Mouse (Mus musculus) heart, embryonic 14.5 days (tissue): ENCODE results near the gene Henmt1. TPM values are rescaled to one million over a fixed set of nuclear protein-coding genes. Genes with fewer than 3 reads are reported as not detected.
A peak's percentile ranks its signal among the peaks of the same experiment; 100 is the strongest.

Source experiments
- ATAC-seq: fragments of 200-750 bp; cut with Nextera tagmentation; 2 replicates; pipeline ENCODE4 v1.8.0; 2017; ENCODE audit warnings: low read depth, moderate TSS enrichment; ENCODE audit not compliant: insufficient number of reproducible peaks, insufficient read depth, low FRiP score
- H3K27ac ChIP-seq, 2 experiments: fragments of 200-500 bp in 1 of 2; fragments of 300-500 bp in 1 of 2; sonication (generic) in 1 of 2; replicated peaks in 1 of 2; 2 replicates each; pipeline ENCODE4 v1.5.1; 2012 to 2014; ENCODE audit warnings: low read depth in 2 of 2, low read length in 2 of 2, control low read depth in 1 of 2, mild to moderate bottlenecking in 1 of 2, mixed read lengths in 1 of 2; ENCODE audit not compliant: control insufficient read depth in 1 of 2, insufficient read depth in 1 of 2
- H3K27me3 ChIP-seq: fragments of 300-500 bp; sonication (generic); 2 replicates; pipeline ENCODE4 v1.6.1; 2014; ENCODE audit warnings: mild to moderate bottlenecking, low read length, control low read depth; ENCODE audit not compliant: control insufficient read depth, insufficient read depth
- H3K36me3 ChIP-seq: fragments of 300-500 bp; sonication (generic); 2 replicates; pipeline ENCODE4 v1.6.1; 2014; ENCODE audit warnings: mild to moderate bottlenecking, control low read depth, low read length, mixed read lengths; ENCODE audit not compliant: control insufficient read depth, insufficient read depth
- H3K4me1 ChIP-seq, 2 experiments: fragments of 200-500 bp in 1 of 2; fragments of 300-500 bp in 1 of 2; sonication (generic) in 1 of 2; 2 replicates each; pipeline ENCODE4 v1.6.1; 2012 to 2014; ENCODE audit warnings: low read length in 2 of 2, control low read depth in 1 of 2, mixed read lengths in 1 of 2; ENCODE audit not compliant: control insufficient read depth in 2 of 2, insufficient read depth in 2 of 2
- H3K4me2 ChIP-seq: fragments of 300-500 bp; sonication (generic); 2 replicates; pipeline ENCODE4 v1.6.1; 2014; ENCODE audit warnings: mild to moderate bottlenecking, low read length
- H3K4me3 ChIP-seq, 2 experiments: fragments of 200-500 bp in 1 of 2; fragments of 300-500 bp in 1 of 2; sonication (generic) in 1 of 2; 2 replicates each; pipeline ENCODE4 v1.5.1; 2012 to 2014; ENCODE audit warnings: low read length in 2 of 2, mild to moderate bottlenecking in 2 of 2, control low read depth in 1 of 2, low read depth in 1 of 2, moderate library complexity in 1 of 2; ENCODE audit not compliant: control insufficient read depth in 1 of 2, insufficient read depth in 1 of 2
- H3K9ac ChIP-seq: fragments of 300-500 bp; sonication (generic); 2 replicates; pipeline ENCODE4 v1.6.1; 2014; ENCODE audit warnings: mild to moderate bottlenecking, low read length
- H3K9me3 ChIP-seq: fragments of 300-500 bp; sonication (generic); 2 replicates; pipeline ENCODE4 v1.6.1; 2016; ENCODE audit warnings: low read length, control low read depth; ENCODE audit not compliant: control insufficient read depth
- WGBS: fragments of 180-500 bp; shearing (Covaris S2); extraction: QIAGEN DNeasy Blood & Tissue Kit; methylation state at CpG from one replicate; pipeline ENCODE4 v1.1.7; 2014; 5-methylcytosine and 5-hydroxymethylcytosine counted together
- polyA plus RNA-seq: library from polyadenylated mRNA; unstranded; fragments of >200 nt; fragmentation: Nextera tagmentation; extraction: Ambion mirVana; gene quantifications from 2 replicates; pipeline ENCODE4 v1.2.1, GENCODE M21; 2014

The Henmt1 gene
- not detected in 2 replicates for polyA plus RNA-seq

- Histone ChIP-seq H3K9ac (no peak within 1 kb of the TSS), H3K4me2 (peak within 1 kb of the TSS; percentile 70)
- WGBS = 81% methylated on average over 5 of the region's 5 CpGs
These were observed at the start of gene Henmt1 for GRCm38 (mm10) chr3:108939573-108939972. Gene Henmt1 (plus strand): TSS chr3:108939873.

GRCm38 (mm10) chr3:108889908-108890307 lies 49.8 kb upstream of the Henmt1 start, which contains the start of gene Fndc7:
Gene Fndc7 (minus strand): TSS chr3:108890008.
- Histone ChIP-seq H3K4me1 (peaks cover 7 to 22% of the 10 kb centered on the region in 2 experiments), H3K4me3 (no peak within 1 kb of the TSS), H3K27me3 (no peaks in the 10 kb centered on the region), H3K27ac (no peak within 1 kb of the TSS), H3K9ac (no peak within 1 kb of the TSS), H3K9me3 (no peaks in the 10 kb centered on the region), H3K4me2 (no peak within 1 kb of the TSS), H3K36me3 (no peaks in the 10 kb centered on the region)
- WGBS = 84% methylated on average over 1 of the region's 1 CpGs
- no peak for ATAC-seq

More at GRCm38 (mm10) chr3:108939573-108939972, at the start of gene Henmt1:
- peak within 1 kb of the TSS; percentile 23 to 34 for H3K4me3 ChIP-seq
- H3K36me3 ChIP-seq = no peaks in the 10 kb centered on the region
- no peak within 1 kb of the TSS for H3K27ac ChIP-seq
- no peaks in the 10 kb centered on the region for H3K27me3 ChIP-seq
- no peaks in the 10 kb centered on the region for H3K9me3 ChIP-seq
- peaks cover 0 to 3% of the 10 kb centered on the region in 2 experiments; a peak in 1 of 4 replicates for H3K4me1 ChIP-seq
- no peak for ATAC-seq

- H3K9me3 ChIP-seq = no peaks in the 10 kb centered on the region
- H3K27me3 ChIP-seq = no peaks in the 10 kb centered on the region
- ATAC-seq = no peak
- H3K4me2 ChIP-seq = no peak overlapping the region
- H3K36me3 ChIP-seq = no peaks in the 10 kb centered on the region
- H3K9ac ChIP-seq = no peak overlapping the region
- peaks cover 0 to 2% of the 10 kb centered on the region in 2 experiments; a peak in 2 of 4 replicates for H3K4me1 ChIP-seq
- no peak overlapping the region for H3K4me3 ChIP-seq
- no peak overlapping the region for H3K27ac ChIP-seq
- WGBS = 76% methylated on average over 1 of the region's 1 CpGs
These were observed 47.6 kb upstream of the Henmt1 start for GRCm38 (mm10) chr3:108892080-108892479.

- no peak overlapping the region for H3K9ac ChIP-seq
- no peak for ATAC-seq
- H3K27ac ChIP-seq = no peak overlapping the region
- no peaks in the 10 kb centered on the region for H3K9me3 ChIP-seq
- H3K4me3 ChIP-seq = no peak overlapping the region
- no peaks in the 10 kb centered on the region for H3K27me3 ChIP-seq
- WGBS = 58% methylated on average over 4 of the region's 4 CpGs
- H3K4me2 ChIP-seq = no peak overlapping the region
- no peaks in the 10 kb centered on the region for H3K36me3 ChIP-seq
- H3K4me1 ChIP-seq = no peaks in the 10 kb centered on the region
These were observed 46.8 kb upstream of the Henmt1 start for GRCm38 (mm10) chr3:108892914-108893313.

DNA sequence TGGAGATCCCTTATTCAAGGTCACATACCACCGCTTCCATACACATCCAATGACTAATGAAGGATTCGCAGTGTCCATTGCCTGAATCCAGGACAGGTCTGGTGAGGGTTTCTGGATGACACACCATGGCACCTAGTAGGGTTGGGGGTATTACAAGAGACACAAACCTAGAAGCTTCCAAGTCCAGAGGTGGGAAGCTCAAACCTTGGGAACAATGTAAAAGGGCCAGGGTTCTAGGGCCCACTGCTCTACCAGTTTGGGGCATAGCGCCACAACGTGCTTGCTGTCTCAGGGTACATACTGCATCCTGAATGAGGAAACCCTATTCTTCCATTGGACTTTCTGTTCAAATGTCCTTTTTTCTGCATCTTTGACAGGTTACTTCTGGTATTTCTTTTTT lies 41.0 kb upstream of the Henmt1 start:
- H3K4me3 ChIP-seq = no peak overlapping the region
- no peak overlapping the region for H3K4me2 ChIP-seq
- H3K27ac ChIP-seq = no peak overlapping the region
- no peaks in the 10 kb centered on the region for H3K4me1 ChIP-seq
- H3K36me3 ChIP-seq = peaks cover 24% of the 10 kb centered on the region
- no peak overlapping the region for H3K9ac ChIP-seq
- H3K27me3 ChIP-seq = no peaks in the 10 kb centered on the region
- ATAC-seq = no peak
- H3K9me3 ChIP-seq = no peaks in the 10 kb centered on the region
- 94% methylated on average over 4 of the region's 4 CpGs for WGBS

GRCm38 (mm10) chr3:108900147-108900546 lies 39.5 kb upstream of the Henmt1 start:
- no peaks in the 10 kb centered on the region for H3K27me3 ChIP-seq
- peaks cover 39% of the 10 kb centered on the region for H3K36me3 ChIP-seq
- no peak overlapping the region for H3K9ac ChIP-seq
- no peaks in the 10 kb centered on the region for H3K4me1 ChIP-seq
- 89% methylated on average over 3 of the region's 3 CpGs for WGBS
- H3K9me3 ChIP-seq = no peaks in the 10 kb centered on the region
- no peak overlapping the region for H3K27ac ChIP-seq
- no peak overlapping the region for H3K4me2 ChIP-seq
- H3K4me3 ChIP-seq = no peak overlapping the region
- no peak for ATAC-seq

DNA sequence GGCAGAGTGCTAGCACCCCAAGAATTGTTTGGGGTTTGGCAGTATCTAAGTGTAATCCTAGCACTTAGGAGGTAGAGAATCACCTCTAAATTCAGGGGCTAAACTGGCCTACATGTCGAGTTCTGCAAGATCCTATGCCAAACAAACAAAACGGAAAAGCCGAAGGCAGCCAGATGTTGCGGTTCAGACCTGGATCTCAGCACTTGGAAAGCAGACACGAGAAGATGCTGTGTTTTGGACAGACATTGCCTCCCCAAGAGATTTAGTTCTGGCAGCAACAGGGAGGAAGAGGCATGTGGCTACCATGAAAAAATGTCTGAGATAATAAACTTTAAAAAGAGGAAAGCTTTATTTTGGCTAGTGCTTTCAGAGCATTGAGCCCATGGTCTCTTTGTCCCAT lies 39.0 kb upstream of the Henmt1 start:
- H3K27me3 ChIP-seq = no peaks in the 10 kb centered on the region
- no peak overlapping the region for H3K4me2 ChIP-seq
- WGBS = 80% methylated on average over 5 of the region's 5 CpGs
- ATAC-seq = no peak
- H3K36me3 ChIP-seq = peaks cover 45% of the 10 kb centered on the region
- H3K9me3 ChIP-seq = no peaks in the 10 kb centered on the region
- no peak overlapping the region; a peak in 1 of 4 replicates for H3K27ac ChIP-seq
- no peak overlapping the region for H3K9ac ChIP-seq
- no peaks in the 10 kb centered on the region for H3K4me1 ChIP-seq
- no peak overlapping the region for H3K4me3 ChIP-seq

DNA sequence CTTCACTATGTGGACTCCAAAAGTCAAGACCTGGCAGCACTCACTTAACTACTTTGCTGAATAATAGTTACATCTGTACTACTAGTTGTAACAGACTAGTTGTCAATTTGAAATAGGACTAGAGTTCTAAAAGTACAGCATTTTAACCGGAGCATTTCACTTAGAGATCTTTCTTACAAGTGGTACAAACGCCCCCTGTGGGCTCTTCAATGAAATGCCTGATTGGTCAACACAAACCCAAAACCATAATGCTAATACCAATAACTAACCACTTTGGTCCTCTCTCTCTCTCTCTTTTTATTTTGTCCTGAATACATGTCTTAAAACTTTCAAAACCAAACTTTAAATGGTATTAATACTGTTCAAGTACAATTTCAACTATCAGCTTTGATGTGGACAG lies 37.6 kb upstream of the Henmt1 start:
- Histone ChIP-seq H3K36me3 (peaks cover 58% of the 10 kb centered on the region), H3K27ac (no peak overlapping the region), H3K27me3 (no peaks in the 10 kb centered on the region), H3K4me1 (no peaks in the 10 kb centered on the region), H3K4me3 (no peak overlapping the region), H3K9me3 (no peaks in the 10 kb centered on the region), H3K4me2 (no peak overlapping the region), H3K9ac (no peak overlapping the region)
- WGBS = 47% methylated on average over 2 of the region's 2 CpGs
- no peak for ATAC-seq
